Mouse (Mus musculus) myocyte (in vitro differentiated cells): ENCODE results near the gene Mettl22.

Experiments
- MYOD1 ChIP-seq, 3 experiments: IDR thresholded peaks; one replicate each; pipeline ENCODE4 v1.6.1; 2011; ENCODE audit warnings: control low read depth in 2 of 3, low read depth in 2 of 3, mild to moderate bottlenecking in 2 of 3, moderate library complexity in 1 of 3; ENCODE audit not compliant: insufficient read length in 2 of 3, control insufficient read depth in 1 of 3
- POLR2A ChIP-seq: IDR thresholded peaks from one replicate; pipeline ENCODE4 v1.6.1; 2011; ENCODE audit warnings: low read depth, mild to moderate bottlenecking, control low read depth, moderate library complexity; ENCODE audit not compliant: insufficient read length
- POLR2AphosphoS2 ChIP-seq: IDR thresholded peaks from one replicate; pipeline ENCODE4 v1.6.1; 2011; ENCODE audit warnings: low read depth, control low read depth; ENCODE audit not compliant: insufficient read length
- TCF12 ChIP-seq: IDR thresholded peaks from one replicate; pipeline ENCODE4 v1.6.1; 2011; ENCODE audit warnings: mild to moderate bottlenecking, control low read depth; ENCODE audit not compliant: poor library complexity, insufficient read depth, severe bottlenecking
- USF1 ChIP-seq: IDR thresholded peaks from one replicate; pipeline ENCODE4 v1.6.1; 2011; ENCODE audit warnings: low read depth, mild to moderate bottlenecking, control low read depth, moderate library complexity

- TF ChIP-seq POLR2AphosphoS2 (no peak), POLR2A (no peak), MYOD1 (IDR thresholded peaks at IDR 0.05; ENCODE audit: control insufficient read depth in 1 of 3, insufficient read length in 2 of 3, low read depth in 2 of 3) (no peak), USF1 (no peak), TCF12 (no peak)
Observed at GRCm38 (mm10) chr16:8444911-8445310, 25.7 kb upstream of the Mettl22 start.
